Mouse (Mus musculus) embryonic facial prominence, embryonic 11.5 days (tissue): ENCODE measurements around the gene Hdac7. TPM values are rescaled to one million over a fixed set of nuclear protein-coding genes. Genes with fewer than 3 reads are reported as not detected.

Experiments
- ATAC-seq: fragments of 200-750 bp; cut with Nextera tagmentation; replicated peaks from 2 replicates; pipeline ENCODE4 v1.8.0; 2017; ENCODE audit warnings: low read depth; ENCODE audit not compliant: insufficient number of reproducible peaks, low FRiP score, low TSS enrichment
- DNase-seq: peaks from one replicate; pipeline ENCODE4 v3.0.0-alpha.2; 2015; ENCODE audit warnings: low spot score
- H3K27ac ChIP-seq: fragments of 300-500 bp; sonication (generic); replicated peaks from 2 replicates; pipeline ENCODE4 v1.5.1; 2014; ENCODE audit warnings: mild to moderate bottlenecking, low read depth, low read length, control low read depth
- H3K27me3 ChIP-seq: fragments of 300-500 bp; sonication (generic); 2 replicates; pipeline ENCODE4 v1.6.1; 2014; ENCODE audit warnings: mild to moderate bottlenecking, low read length, moderate library complexity, mixed read lengths; ENCODE audit not compliant: control insufficient read depth, insufficient read depth
- H3K36me3 ChIP-seq: fragments of 300-500 bp; sonication (generic); replicated peaks from 2 replicates; pipeline ENCODE4 v1.6.1; 2014; ENCODE audit warnings: low read depth, mild to moderate bottlenecking, low read length, moderate library complexity, mixed read lengths; ENCODE audit not compliant: control insufficient read depth, insufficient read depth
- H3K4me1 ChIP-seq: fragments of 300-500 bp; sonication (generic); 2 replicates; pipeline ENCODE4 v1.6.1; 2014; ENCODE audit warnings: low read length, mixed read lengths; ENCODE audit not compliant: control insufficient read depth, insufficient read depth
- H3K4me2 ChIP-seq: fragments of 300-500 bp; sonication (generic); 2 replicates; pipeline ENCODE4 v1.6.1; 2014; ENCODE audit warnings: low read depth, mild to moderate bottlenecking, control low read depth, low read length, moderate library complexity
- H3K4me3 ChIP-seq: fragments of 300-500 bp; sonication (generic); 2 replicates; pipeline ENCODE4 v1.5.1; 2014; ENCODE audit warnings: low read depth, low read length, control low read depth
- H3K9ac ChIP-seq: fragments of 300-500 bp; sonication (generic); replicated peaks from 2 replicates; pipeline ENCODE4 v1.6.1; 2014; ENCODE audit warnings: mild to moderate bottlenecking, control low read depth, low read length
- H3K9me3 ChIP-seq: fragments of 300-500 bp; sonication (generic); replicated peaks from 2 replicates; pipeline ENCODE4 v1.6.1; 2016; ENCODE audit warnings: mild to moderate bottlenecking, low read length, inconsistent platforms, mixed read lengths; ENCODE audit not compliant: control insufficient read depth
- WGBS: fragments of 180-500 bp; shearing (Covaris S2); extraction: QIAGEN DNeasy Blood & Tissue Kit; methylation state at CpG from one replicate; pipeline ENCODE4 v1.1.7; 2014; 5-methylcytosine and 5-hydroxymethylcytosine counted together
- polyA plus RNA-seq: library from polyadenylated mRNA; unstranded; fragments of >200 nt; fragmentation: Nextera tagmentation; extraction: Ambion mirVana; gene quantifications from 2 replicates; pipeline ENCODE4 v1.2.1, GENCODE M21; 2014

The Hdac7 gene
- polyA plus RNA-seq = 17.0 and 20.3 TPM in 2 replicates

- H3K27ac ChIP-seq = no peak within 1 kb of the TSS
- DNase-seq = no peak
- H3K4me2 ChIP-seq = no peak within 1 kb of the TSS
- H3K4me1 ChIP-seq = peaks cover 4% of the 10 kb centered on the region; the same call in 1 of the 2 replicates
- no peaks in the 10 kb centered on the region for H3K27me3 ChIP-seq
- no peak within 1 kb of the TSS for H3K4me3 ChIP-seq
- H3K36me3 ChIP-seq = no peaks in the 10 kb centered on the region
- WGBS = 73% methylated on average over 19 of the region's 19 CpGs
- no peak within 1 kb of the TSS for H3K9ac ChIP-seq
- no peaks in the 10 kb centered on the region for H3K9me3 ChIP-seq
- no peak for ATAC-seq
Observed at GRCm38 (mm10) chr15:97844037-97845034, at the start of gene Hdac7. TSS of gene Hdac7 (minus strand) at chr15:97844502.

GRCm38 (mm10) chr15:97892506-97892905, 48.2 kb upstream of the Hdac7 start:
- Histone ChIP-seq H3K4me1 (no peaks in the 10 kb centered on the region), H3K27ac (no peak overlapping the region), H3K27me3 (no peaks in the 10 kb centered on the region), H3K4me3 (no peak overlapping the region), H3K9ac (no peak overlapping the region), H3K36me3 (no peaks in the 10 kb centered on the region), H3K4me2 (no peak overlapping the region), H3K9me3 (no peaks in the 10 kb centered on the region)
- no peak for DNase-seq
- no peak for ATAC-seq
- WGBS = 61% methylated on average over 8 of the region's 8 CpGs

GRCm38 (mm10) chr15:97890450-97890849, 46.1 kb upstream of the Hdac7 start:
- WGBS = 90% methylated on average over 10 of the region's 10 CpGs
- no peaks in the 10 kb centered on the region for H3K36me3 ChIP-seq
- ATAC-seq = no peak
- no peak for DNase-seq
- no peak overlapping the region for H3K27ac ChIP-seq
- no peaks in the 10 kb centered on the region for H3K27me3 ChIP-seq
- H3K9ac ChIP-seq = no peak overlapping the region
- no peak overlapping the region for H3K4me2 ChIP-seq
- H3K4me1 ChIP-seq = no peaks in the 10 kb centered on the region
- H3K9me3 ChIP-seq = no peaks in the 10 kb centered on the region
- H3K4me3 ChIP-seq = no peak overlapping the region

GRCm38 (mm10) chr15:97890017-97890416, 45.7 kb upstream of the Hdac7 start:
- Histone ChIP-seq H3K4me3 (no peak overlapping the region), H3K9me3 (no peaks in the 10 kb centered on the region), H3K27ac (no peak overlapping the region), H3K9ac (no peak overlapping the region), H3K4me2 (no peak overlapping the region), H3K36me3 (no peaks in the 10 kb centered on the region), H3K4me1 (no peaks in the 10 kb centered on the region), H3K27me3 (no peaks in the 10 kb centered on the region)
- 71% methylated on average over 11 of the region's 11 CpGs for WGBS
- ATAC-seq (no peak), DNase-seq (no peak)

- H3K4me3 ChIP-seq = no peak overlapping the region
- no peak overlapping the region for H3K9ac ChIP-seq
- no peaks in the 10 kb centered on the region for H3K4me1 ChIP-seq
- H3K4me2 ChIP-seq = no peak overlapping the region
- DNase-seq (no peak), ATAC-seq (no peak)
- H3K27me3 ChIP-seq = no peaks in the 10 kb centered on the region
- H3K36me3 ChIP-seq = no peaks in the 10 kb centered on the region
- no peak overlapping the region for H3K27ac ChIP-seq
- WGBS = 79% methylated on average over 10 of the region's 10 CpGs
- no peaks in the 10 kb centered on the region for H3K9me3 ChIP-seq
Observed at GRCm38 (mm10) chr15:97887541-97888016, 43.3 kb upstream of the Hdac7 start.

- 85% methylated on average over 8 of the region's 8 CpGs for WGBS
Observed at GRCm38 (mm10) chr15:97881423-97881822, 37.1 kb upstream of the Hdac7 start.

GRCm38 (mm10) chr15:97880441-97880840, 36.1 kb upstream of the Hdac7 start:
- no peaks in the 10 kb centered on the region for H3K27me3 ChIP-seq
- WGBS = 84% methylated on average over 9 of the region's 9 CpGs
- DNase-seq = no peak

More at GRCm38 (mm10) chr15:97881423-97881822, 37.1 kb upstream of the Hdac7 start:
- H3K4me1 ChIP-seq = no peaks in the 10 kb centered on the region
- H3K9ac ChIP-seq = no peak overlapping the region
- H3K36me3 ChIP-seq = no peaks in the 10 kb centered on the region
- no peak overlapping the region for H3K4me2 ChIP-seq
- DNase-seq (no peak), ATAC-seq (no peak)
- no peak overlapping the region for H3K27ac ChIP-seq
- H3K9me3 ChIP-seq = no peaks in the 10 kb centered on the region
- no peaks in the 10 kb centered on the region for H3K27me3 ChIP-seq
- H3K4me3 ChIP-seq = no peak overlapping the region

GRCm38 (mm10) chr15:97878696-97879328, 34.5 kb upstream of the Hdac7 start:
- no peaks in the 10 kb centered on the region for H3K36me3 ChIP-seq
- no peak overlapping the region; the same call in 1 of the 2 replicates for H3K9ac ChIP-seq
- H3K27me3 ChIP-seq = no peaks in the 10 kb centered on the region
- H3K27ac ChIP-seq = no peak overlapping the region
- H3K4me3 ChIP-seq = no peak overlapping the region
- WGBS = 52% methylated on average over 7 of the region's 7 CpGs
- H3K9me3 ChIP-seq = no peaks in the 10 kb centered on the region
- DNase-seq (no peak), ATAC-seq (no peak)
- H3K4me1 ChIP-seq = no peaks in the 10 kb centered on the region
- H3K4me2 ChIP-seq = no peak overlapping the region

More at GRCm38 (mm10) chr15:97880441-97880840, 36.1 kb upstream of the Hdac7 start:
- Histone ChIP-seq H3K27ac (no peak overlapping the region), H3K9me3 (no peaks in the 10 kb centered on the region), H3K9ac (no peak overlapping the region), H3K4me1 (no peaks in the 10 kb centered on the region), H3K36me3 (no peaks in the 10 kb centered on the region), H3K4me2 (no peak overlapping the region), H3K4me3 (no peak overlapping the region)
- no peak for ATAC-seq
